Comparison of ENCODE assay signal across 24 mouse cellular contexts in the genomic region with DNA sequence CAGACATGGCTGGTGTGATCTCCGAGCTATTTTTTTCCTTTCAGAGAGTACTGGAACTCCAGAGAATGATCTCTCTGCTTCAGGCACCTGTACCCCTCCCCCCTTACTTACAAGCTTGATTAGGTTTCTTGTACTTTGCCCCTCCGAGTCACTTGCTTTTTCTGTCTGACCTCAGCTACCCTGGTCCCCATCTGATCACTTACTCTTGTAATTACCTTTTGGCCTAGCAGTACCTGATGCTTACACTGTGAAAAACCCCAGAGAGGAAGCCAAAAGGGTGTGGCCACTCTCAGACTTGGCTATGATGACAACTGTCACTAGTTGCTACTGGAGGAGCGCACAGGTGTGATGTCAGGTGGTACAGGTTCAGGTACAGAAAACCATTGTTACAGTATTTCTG. TPM values are rescaled to one million over a fixed set of nuclear protein-coding genes. Genes with fewer than 3 reads are reported as not detected.
A peak's percentile ranks its signal among the peaks of the same experiment; 100 is the strongest.
DNase-seq lines count a peak whose midpoint lies in the region; ATAC-seq and TF ChIP-seq lines count a peak whose summit lies in the region.
"Had no signal": no experiment of that assay in that cellular context is flagged by ENCODE, and none has a peak within 500 bp of the region (broad histone marks: within the 10 kb centered on the region; RNA-seq: fewer than 3 reads in every experiment).

No protein-coding gene starts in this region.

- no peak for TF ChIP-seq CTCF in intestine, postnatal 0 days (IDR thresholded peaks at IDR 0.05; ENCODE audit: low read depth)
- TF ChIP-seq CTCF in kidney, postnatal 0 days (IDR thresholded peaks at IDR 0.05; ENCODE audit: low read depth): no peak
- no peak for TF ChIP-seq CTCF in forebrain, postnatal 0 days (IDR thresholded peaks at IDR 0.05; ENCODE audit: low read depth)

- no peak overlapping the region for H3K27ac ChIP-seq in kidney, embryonic 14.5 days (ENCODE audit: low read depth, low read length)
- H3K27ac ChIP-seq in intestine, postnatal 0 days (ENCODE audit: low read depth, low read length): no peak overlapping the region
- no peak overlapping the region for H3K27ac ChIP-seq in kidney, postnatal 0 days
- no peak overlapping the region for H3K27ac ChIP-seq in forebrain, postnatal 0 days (ENCODE audit: low read depth, low read length)
- H3K27ac ChIP-seq: embryonic facial prominence, embryonic 13.5 days; forebrain, embryonic 12.5 days; heart, embryonic 10.5 days; hindbrain, embryonic 12.5 days had no signal

- H3K9ac ChIP-seq in kidney, embryonic 14.5 days (ENCODE audit: low read depth, low read length): no peak overlapping the region
- H3K9ac ChIP-seq in intestine, postnatal 0 days (ENCODE audit: low read depth, low read length): no peak overlapping the region
- no peak overlapping the region for H3K9ac ChIP-seq in kidney, postnatal 0 days (ENCODE audit: low read depth, low read length)
- H3K9ac ChIP-seq in forebrain, postnatal 0 days: no peak overlapping the region
- H3K9ac ChIP-seq: embryonic facial prominence, embryonic 13.5 days; forebrain, embryonic 12.5 days; hindbrain, embryonic 12.5 days had no signal

- H3K4me2 ChIP-seq in kidney, embryonic 14.5 days (replicated peaks; ENCODE audit: low read depth, low read length): no peak overlapping the region
- H3K4me2 ChIP-seq in intestine, postnatal 0 days (replicated peaks; ENCODE audit: low read depth): no peak overlapping the region
- H3K4me2 ChIP-seq in kidney, postnatal 0 days (ENCODE audit: low read length): no peak overlapping the region
- H3K4me2 ChIP-seq in forebrain, postnatal 0 days (ENCODE audit: low read depth): no peak overlapping the region
- H3K4me2 ChIP-seq: embryonic facial prominence, embryonic 13.5 days; forebrain, embryonic 12.5 days; hindbrain, embryonic 12.5 days had no signal

- no peaks in the 10 kb centered on the region for H3K9me3 ChIP-seq in kidney, embryonic 14.5 days (ENCODE audit: control insufficient read depth, low read length)
- H3K9me3 ChIP-seq in intestine, postnatal 0 days (ENCODE audit: control insufficient read depth): no peaks in the 10 kb centered on the region
- no peaks in the 10 kb centered on the region for H3K9me3 ChIP-seq in kidney, postnatal 0 days (replicated peaks; ENCODE audit: low read length)
- H3K9me3 ChIP-seq in forebrain, postnatal 0 days (ENCODE audit: low read length): no peaks in the 10 kb centered on the region
- H3K9me3 ChIP-seq: embryonic facial prominence, embryonic 13.5 days; forebrain, embryonic 12.5 days; heart, embryonic 10.5 days; hindbrain, embryonic 12.5 days had no signal

- no peaks in the 10 kb centered on the region for H3K27me3 ChIP-seq in kidney, embryonic 14.5 days (ENCODE audit: control insufficient read depth, insufficient read depth, low read length)
- peaks cover 4% of the 10 kb centered on the region; the same call in 1 of the 2 replicates for H3K27me3 ChIP-seq in intestine, postnatal 0 days (replicated peaks; ENCODE audit: control insufficient read depth, insufficient read depth, low read length)
- no peaks in the 10 kb centered on the region for H3K27me3 ChIP-seq in kidney, postnatal 0 days (ENCODE audit: insufficient read depth, low read length)
- no peaks in the 10 kb centered on the region; the same call in 1 of the 2 replicates for H3K27me3 ChIP-seq in forebrain, postnatal 0 days (ENCODE audit: insufficient read depth, low read length)

- no peak for DNase-seq in kidney, postnatal 10 days
- peak; percentile 2 for DNase-seq in kidney, postnatal 0 days (ENCODE audit: low spot score)
- DNase-seq in yolk sac, embryonic 10.5 days (ENCODE audit: low spot score): peak; percentile 36
- DNase-seq in forebrain, postnatal 0 days: no peak
- DNase-seq in ovary, postnatal 14 days (ENCODE audit: low spot score): no peak
- DNase-seq: adrenal gland, adult 2 months; adrenal gland, postnatal 25 days; cerebellum, adult 18-20 months; cerebellum, adult 9-11 months; cerebellum, postnatal 36 days; heart, adult 18-20 months; heart, postnatal 10 days; heart, postnatal 4 days had no signal

- ATAC-seq in kidney, embryonic 14.5 days (ENCODE audit: low FRiP score, low TSS enrichment): peak; percentile 24; the same call in 1 of the 2 replicates
- ATAC-seq in intestine, postnatal 0 days: peak; percentile 86
- 0 out of 2 replicates have a peak, but pooled peaks have one; percentile 36 for ATAC-seq in kidney, postnatal 0 days (replicated peaks; ENCODE audit: low FRiP score, low read depth)
- ATAC-seq in forebrain, postnatal 0 days: no peak
- ATAC-seq: forebrain, embryonic 16.5 days had no signal

- H3K36me3 ChIP-seq in kidney, embryonic 14.5 days (ENCODE audit: control insufficient read depth, insufficient read depth, low read length): peaks cover 9% of the 10 kb centered on the region; the same call in 1 of the 2 replicates
- H3K36me3 ChIP-seq in intestine, postnatal 0 days (ENCODE audit: control insufficient read depth, insufficient read depth): no peaks in the 10 kb centered on the region
- no peaks in the 10 kb centered on the region for H3K36me3 ChIP-seq in kidney, postnatal 0 days (ENCODE audit: insufficient read depth, low read length)
- H3K36me3 ChIP-seq in forebrain, postnatal 0 days (ENCODE audit: insufficient read depth): peaks cover 4% of the 10 kb centered on the region; the same call in 1 of the 2 replicates

- no peak overlapping the region for H3K4me3 ChIP-seq in kidney, embryonic 14.5 days (ENCODE audit: low read length)
- no peak overlapping the region for H3K4me3 ChIP-seq in intestine, postnatal 0 days (ENCODE audit: low read depth, low read length)
- H3K4me3 ChIP-seq in kidney, postnatal 0 days (replicated peaks; ENCODE audit: low read depth, low read length): no peak overlapping the region
- no peak overlapping the region for H3K4me3 ChIP-seq in forebrain, postnatal 0 days (ENCODE audit: low read depth, low read length)
- H3K4me3 ChIP-seq: embryonic facial prominence, embryonic 13.5 days; forebrain, embryonic 12.5 days; heart, embryonic 10.5 days; hindbrain, embryonic 12.5 days had no signal

- H3K4me1 ChIP-seq in kidney, embryonic 14.5 days (ENCODE audit: control insufficient read depth, insufficient read depth, low read length): no peaks in the 10 kb centered on the region
- no peaks in the 10 kb centered on the region for H3K4me1 ChIP-seq in intestine, postnatal 0 days (replicated peaks; ENCODE audit: control insufficient read depth, insufficient read depth, low read length)
- H3K4me1 ChIP-seq in kidney, postnatal 0 days (replicated peaks; ENCODE audit: insufficient read depth, low read length): no peaks in the 10 kb centered on the region
- H3K4me1 ChIP-seq in forebrain, postnatal 0 days (ENCODE audit: insufficient read depth): no peaks in the 10 kb centered on the region
- H3K4me1 ChIP-seq: embryonic facial prominence, embryonic 13.5 days; forebrain, embryonic 12.5 days; heart, embryonic 10.5 days; hindbrain, embryonic 12.5 days had no signal

- WGBS in kidney, embryonic 14.5 days: 41% methylated on average over 3 of the region's 3 CpGs
- 43% methylated on average over 3 of the region's 3 CpGs for WGBS in intestine, postnatal 0 days
- WGBS in kidney, postnatal 0 days: 48% methylated on average over 3 of the region's 3 CpGs
- WGBS in forebrain, postnatal 0 days: 72% methylated on average over 3 of the region's 3 CpGs

RNA-seq across cellular contexts. Expression of a gene that starts 7.0 kb away (rescaled TPM):
- polyA plus RNA-seq in kidney, embryonic 14.5 days (2014; fragmentation: Nextera tagmentation; extraction: Ambion mirVana): 22.0 and 36.1 TPM in 2 replicates
- 3.5 and 4.0 TPM in 2 replicates for polyA plus RNA-seq in intestine, postnatal 0 days (2015; fragmentation: Nextera tagmentation; extraction: Ambion mirVana)
- 10.1 and 11.2 TPM in 2 replicates for polyA plus RNA-seq in kidney, postnatal 0 days (2015; fragmentation: Nextera tagmentation; extraction: Ambion mirVana)
- 6.4 and 6.7 TPM in 2 replicates for total RNA-seq in forebrain, postnatal 0 days (2014; rRNA removed)
- polyA plus RNA-seq in forebrain, postnatal 0 days (2015; fragmentation: Nextera tagmentation; extraction: Ambion mirVana): 3.1 and 3.8 TPM in 2 replicates

RNA-seq across cellular contexts. Expression of a gene that starts 7.9 kb away (rescaled TPM):
- 109 and 131 TPM in 2 replicates for polyA plus RNA-seq in kidney, embryonic 14.5 days (2014; fragmentation: Nextera tagmentation; extraction: Ambion mirVana)
- polyA plus RNA-seq in intestine, postnatal 0 days (2015; fragmentation: Nextera tagmentation; extraction: Ambion mirVana): 64.4 and 71.0 TPM in 2 replicates
- 92.4 and 94.4 TPM in 2 replicates for polyA plus RNA-seq in kidney, postnatal 0 days (2015; fragmentation: Nextera tagmentation; extraction: Ambion mirVana)
- 39.2 and 41.2 TPM in 2 replicates for total RNA-seq in forebrain, postnatal 0 days (2014; rRNA removed)
- polyA plus RNA-seq in forebrain, postnatal 0 days (2015; fragmentation: Nextera tagmentation; extraction: Ambion mirVana): 80.8 and 83.8 TPM in 2 replicates

RNA-seq across cellular contexts. Expression of a gene that starts 13.2 kb away (rescaled TPM):
- polyA plus RNA-seq in kidney, embryonic 14.5 days (2014; fragmentation: Nextera tagmentation; extraction: Ambion mirVana): not detected in 2 replicates
- polyA plus RNA-seq in intestine, postnatal 0 days (2015; fragmentation: Nextera tagmentation; extraction: Ambion mirVana): not detected in 2 replicates
- polyA plus RNA-seq in kidney, postnatal 0 days (2015; fragmentation: Nextera tagmentation; extraction: Ambion mirVana): not detected in 2 replicates
- total RNA-seq in forebrain, postnatal 0 days (2014; rRNA removed): not detected in 2 replicates
- 0.23 TPM in 1 of 2 replicates, not detected in the other for polyA plus RNA-seq in forebrain, postnatal 0 days (2015; fragmentation: Nextera tagmentation; extraction: Ambion mirVana)
- total RNA-seq: adrenal gland, adult 2 months; adrenal gland, postnatal 25 days; ES-E14; gastrocnemius, adult 8-10 months; gastrocnemius, postnatal 4 days; heart, adult 18-20 months; heart, postnatal 10 days; heart, postnatal 4 days had no signal
- polyA plus RNA-seq: adrenal gland, adult 2 months; embryonic facial prominence, embryonic 13.5 days; forebrain, embryonic 12.5 days; forebrain, embryonic 16.5 days had no signal

RNA-seq across cellular contexts. Expression of a gene that starts 23.8 kb away (rescaled TPM):
- not detected in 2 replicates for polyA plus RNA-seq in kidney, embryonic 14.5 days (2014; fragmentation: Nextera tagmentation; extraction: Ambion mirVana)
- polyA plus RNA-seq in intestine, postnatal 0 days (2015; fragmentation: Nextera tagmentation; extraction: Ambion mirVana): 0.44 and 0.53 TPM in 2 replicates
- polyA plus RNA-seq in kidney, postnatal 0 days (2015; fragmentation: Nextera tagmentation; extraction: Ambion mirVana): not detected in 2 replicates
- not detected in 2 replicates for total RNA-seq in forebrain, postnatal 0 days (2014; rRNA removed)
- not detected in 2 replicates for polyA plus RNA-seq in forebrain, postnatal 0 days (2015; fragmentation: Nextera tagmentation; extraction: Ambion mirVana)
- total RNA-seq: adrenal gland, postnatal 25 days; ES-E14; gastrocnemius, adult 8-10 months; gastrocnemius, postnatal 4 days; heart, adult 18-20 months; heart, postnatal 10 days; heart, postnatal 4 days had no signal
- polyA plus RNA-seq: adrenal gland, adult 2 months; embryonic facial prominence, embryonic 13.5 days; forebrain, embryonic 12.5 days; forebrain, embryonic 16.5 days; heart, embryonic 10.5 days; heart, embryonic 14.5 days; hindbrain, embryonic 12.5 days had no signal

RNA-seq across cellular contexts. Expression of a gene that starts 46.4 kb away (rescaled TPM):
- not detected in 2 replicates for polyA plus RNA-seq in kidney, embryonic 14.5 days (2014; fragmentation: Nextera tagmentation; extraction: Ambion mirVana)
- polyA plus RNA-seq in intestine, postnatal 0 days (2015; fragmentation: Nextera tagmentation; extraction: Ambion mirVana): not detected in 2 replicates
- polyA plus RNA-seq in kidney, postnatal 0 days (2015; fragmentation: Nextera tagmentation; extraction: Ambion mirVana): not detected in 2 replicates
- total RNA-seq in forebrain, postnatal 0 days (2014; rRNA removed): not detected in 2 replicates
- not detected in 2 replicates for polyA plus RNA-seq in forebrain, postnatal 0 days (2015; fragmentation: Nextera tagmentation; extraction: Ambion mirVana)
- total RNA-seq: adrenal gland, adult 2 months; adrenal gland, postnatal 25 days; ES-E14; gastrocnemius, adult 8-10 months; gastrocnemius, postnatal 4 days; heart, adult 18-20 months; heart, postnatal 10 days; heart, postnatal 4 days had no signal
- polyA plus RNA-seq: adrenal gland, adult 2 months; embryonic facial prominence, embryonic 13.5 days; forebrain, embryonic 12.5 days; forebrain, embryonic 16.5 days; heart, embryonic 10.5 days; heart, embryonic 14.5 days; hindbrain, embryonic 12.5 days had no signal

Comparison
In these comparisons a context has a peak if more than half of its experiments do, and no peak if none do; other contexts are left out.
1. DNase-seq: peak in kidney, postnatal 0 days (single experiment) and yolk sac, embryonic 10.5 days (single experiment); none in kidney, postnatal 10 days (single experiment), forebrain, postnatal 0 days (single experiment) and ovary, postnatal 14 days (single experiment).